Mouse (Mus musculus): ENCODE results near the gene Gatc. TPM values are rescaled to one million over a fixed set of nuclear protein-coding genes. Genes with fewer than 3 reads are reported as not detected.
"Not testable (repeated sequence)": the region's sequence is repeated elsewhere in the genome, so short reads cannot be mapped to it uniquely, and the experiment has no call there.

Gatc gene
- polyA plus RNA-seq, 1 experiment from 2014 or later = 12.1 TPM

DNA sequence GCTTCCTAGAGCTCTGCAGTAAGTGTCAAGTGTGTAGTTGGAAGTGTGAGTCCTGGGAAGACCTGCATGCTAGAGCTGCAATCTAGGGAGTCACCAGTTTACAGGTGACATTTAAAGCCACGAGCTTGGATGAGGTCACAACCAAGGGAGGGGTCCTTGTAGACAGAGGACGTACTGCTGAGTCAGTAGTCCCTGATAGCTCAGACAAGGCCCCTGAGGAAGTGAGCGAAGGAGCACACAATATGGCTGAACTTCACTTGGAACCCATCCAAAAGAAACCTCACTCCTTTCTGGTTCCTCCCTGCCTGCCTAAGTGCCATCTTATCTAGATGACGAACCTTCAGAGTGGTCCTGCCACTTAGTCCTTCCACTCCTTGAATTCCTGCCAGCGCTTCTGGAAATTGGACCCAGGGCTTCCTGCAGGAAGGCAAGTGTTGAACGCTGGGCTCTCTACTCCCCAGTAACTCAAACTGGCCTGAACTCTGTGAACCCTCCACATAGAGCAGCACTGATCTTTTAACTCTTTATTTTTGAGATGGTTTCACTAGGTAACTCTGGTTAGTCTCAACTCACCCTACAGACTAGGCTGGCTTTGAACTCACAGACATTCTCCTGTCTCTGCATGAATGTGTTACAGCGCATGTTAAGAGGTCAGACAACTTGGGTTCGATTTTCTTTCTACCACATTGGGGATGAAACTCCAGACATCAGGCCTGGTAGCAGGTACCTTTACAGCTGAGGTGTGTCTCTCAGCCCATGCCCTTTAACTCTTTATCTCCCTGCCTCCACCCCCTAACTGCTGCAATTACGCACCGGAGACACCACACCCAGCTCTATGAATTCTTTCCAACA is 27.9 kb downstream of the Gatc start:
- H3K4me1 ChIP-seq (ENCODE audit: insufficient read depth) = peaks cover 31% of the 10 kb centered on the region
- H3K27me3 ChIP-seq (ENCODE audit: insufficient read depth, low read length) = no peaks in the 10 kb centered on the region
- 50% methylated on average over 10 of the region's 10 CpGs for WGBS (ENCODE audit: insufficient replicate concordance)
- no peaks in the 10 kb centered on the region for H3K9me3 ChIP-seq (ENCODE audit: low read length)
- peak overlapping the region; percentile 66 for H3K27ac ChIP-seq (ENCODE audit: low read depth)
- H3K36me3 ChIP-seq (replicated peaks; ENCODE audit: insufficient read depth, low read length) = no peaks in the 10 kb centered on the region
- peak overlapping the region; percentile 56 for H3K4me2 ChIP-seq (ENCODE audit: low read depth, low read length)
- H3K4me3 ChIP-seq (ENCODE audit: low read depth, low read length) = 0 out of 2 replicates have a peak overlapping the region, but pooled peaks have one; percentile 7
- peak overlapping the region; percentile 21; the same call in 1 of the 2 replicates for H3K9ac ChIP-seq (replicated peaks)
- ATAC-seq (peak; percentile 82), DNase-seq (no peak)
- TF ChIP-seq EP300 (IDR thresholded peaks at IDR 0.05; ENCODE audit: low read depth) (no peak), CTCF (IDR thresholded peaks at IDR 0.05; ENCODE audit: low read depth) (no peak)

- Histone ChIP-seq H3K36me3 (replicated peaks; ENCODE audit: insufficient read depth, low read length) (no peaks in the 10 kb centered on the region), H3K9ac (replicated peaks) (0 out of 2 replicates have a peak overlapping the region, but pooled peaks have one; percentile 16), H3K4me1 (ENCODE audit: insufficient read depth) (peaks cover 24% of the 10 kb centered on the region), H3K4me3 (ENCODE audit: low read depth, low read length) (0 out of 2 replicates have a peak overlapping the region, but pooled peaks have one; percentile 7), H3K4me2 (ENCODE audit: low read depth, low read length) (peak overlapping the region; percentile 56), H3K27ac (ENCODE audit: low read depth) (peak overlapping the region; percentile 66), H3K27me3 (ENCODE audit: insufficient read depth, low read length) (no peaks in the 10 kb centered on the region), H3K9me3 (ENCODE audit: low read length) (no peaks in the 10 kb centered on the region)
- no peak for DNase-seq
- TF ChIP-seq EP300 (IDR thresholded peaks at IDR 0.05; ENCODE audit: low read depth) (no peak), CTCF (IDR thresholded peaks at IDR 0.05; ENCODE audit: low read depth) (no peak)
- 50% methylated on average over 4 of the region's 4 CpGs for WGBS (ENCODE audit: insufficient replicate concordance)
- peak; percentile 63 for ATAC-seq
These were observed 28.6 kb downstream of the Gatc start for GRCm38 (mm10) chr5:115312354-115312753.

DNA sequence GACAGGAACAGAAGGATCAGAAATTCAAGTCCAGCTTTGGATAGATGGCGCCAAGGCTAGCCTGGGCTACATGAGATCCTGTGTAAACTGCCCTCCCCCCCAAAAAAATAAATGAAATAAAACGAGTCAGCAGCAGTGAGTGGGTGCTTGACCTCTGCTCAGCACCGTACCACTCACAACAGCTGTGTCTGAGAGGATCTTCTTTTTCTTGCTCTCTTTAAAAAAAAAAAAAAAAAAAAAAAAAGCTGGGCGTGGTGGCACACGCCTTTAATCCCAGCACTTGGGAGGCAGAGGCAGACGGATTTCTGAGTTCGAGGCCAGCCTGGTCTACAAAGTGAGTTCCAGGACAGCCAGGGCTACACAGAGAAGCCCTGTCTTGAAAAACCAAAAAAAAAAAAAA is 38.8 kb downstream of the Gatc start:
- not testable (repeated sequence) for H3K27me3 ChIP-seq (ENCODE audit: insufficient read depth, low read length); DNase-seq; H3K4me3 ChIP-seq (ENCODE audit: low read depth, low read length); H3K27ac ChIP-seq (ENCODE audit: low read depth); ATAC-seq; H3K9me3 ChIP-seq (ENCODE audit: low read length); H3K9ac ChIP-seq (replicated peaks)
- Histone ChIP-seq H3K4me1 (ENCODE audit: insufficient read depth) (peaks cover 18% of the 10 kb centered on the region), H3K36me3 (replicated peaks; ENCODE audit: insufficient read depth, low read length) (peaks cover 12% of the 10 kb centered on the region), H3K4me2 (ENCODE audit: low read depth, low read length) (peak overlapping the region; percentile 99; the same call in 1 of the 2 replicates)
- WGBS (ENCODE audit: insufficient replicate concordance) = 74% methylated on average over 5 of the region's 7 CpGs

DNA sequence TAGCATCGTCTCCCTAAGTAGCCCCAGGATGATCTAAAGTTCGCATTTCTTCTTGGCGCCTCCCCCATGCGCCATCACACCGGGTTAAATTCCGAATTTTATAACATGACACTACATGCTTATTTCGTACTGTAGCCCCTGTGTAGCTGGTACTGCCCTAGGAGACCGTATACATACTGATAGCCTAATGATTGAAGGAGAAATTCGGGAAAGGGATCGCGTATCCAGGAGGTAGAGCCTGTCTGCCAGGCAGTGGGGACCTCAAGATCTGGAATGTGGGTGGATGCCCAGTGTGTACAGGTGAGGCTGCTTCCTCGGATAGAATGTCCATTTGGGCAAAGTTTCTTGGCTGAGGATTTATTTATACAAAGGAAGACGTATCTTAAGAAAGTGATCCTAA is 39.4 kb downstream of the Gatc start:
- Histone ChIP-seq H3K9ac (replicated peaks) (peak overlapping the region; percentile 69), H3K27me3 (ENCODE audit: insufficient read depth, low read length) (no peaks in the 10 kb centered on the region), H3K4me1 (ENCODE audit: insufficient read depth) (peaks cover 18% of the 10 kb centered on the region), H3K4me3 (ENCODE audit: low read depth, low read length) (peak overlapping the region; percentile 95), H3K36me3 (replicated peaks; ENCODE audit: insufficient read depth, low read length) (peaks cover 16% of the 10 kb centered on the region), H3K9me3 (ENCODE audit: low read length) (no peaks in the 10 kb centered on the region), H3K27ac (ENCODE audit: low read depth) (0 out of 2 replicates have a peak overlapping the region, but pooled peaks have one; percentile 40), H3K4me2 (ENCODE audit: low read depth, low read length) (peak overlapping the region; percentile 99)
- no peak for DNase-seq
- ATAC-seq = no peak
- TF ChIP-seq EP300 (IDR thresholded peaks at IDR 0.05; ENCODE audit: low read depth) = no peak
- TF ChIP-seq CTCF (IDR thresholded peaks at IDR 0.05; ENCODE audit: low read depth) = no peak
- WGBS (ENCODE audit: insufficient replicate concordance) = 32% methylated on average over 13 of the region's 13 CpGs

- H3K36me3 ChIP-seq (replicated peaks; ENCODE audit: insufficient read depth, low read length) = peaks cover 22% of the 10 kb centered on the region
- peak; percentile 99 for DNase-seq
- peak within 1 kb of the TSS; percentile 95 for H3K4me3 ChIP-seq (ENCODE audit: low read depth, low read length)
- peaks cover 18% of the 10 kb centered on the region for H3K4me1 ChIP-seq (ENCODE audit: insufficient read depth)
- H3K4me2 ChIP-seq (ENCODE audit: low read depth, low read length) = peak within 1 kb of the TSS; percentile 99
- TF ChIP-seq CTCF (IDR thresholded peaks at IDR 0.05; ENCODE audit: low read depth) (peak; percentile 30; the same call in 1 of the 2 replicates), EP300 (IDR thresholded peaks at IDR 0.05; ENCODE audit: low read depth) (peak; percentile 28; the same call in 1 of the 2 replicates)
- H3K27ac ChIP-seq (ENCODE audit: low read depth) = peak within 1 kb of the TSS; percentile 92
- H3K9ac ChIP-seq (replicated peaks) = peak within 1 kb of the TSS; percentile 91
- under 1% methylated on average over 65 of the region's 66 CpGs for WGBS (ENCODE audit: insufficient replicate concordance)
- H3K9me3 ChIP-seq (ENCODE audit: low read length) = no peaks in the 10 kb centered on the region
- no peaks in the 10 kb centered on the region for H3K27me3 ChIP-seq (ENCODE audit: insufficient read depth, low read length)
- peak; percentile 97 for ATAC-seq
These were observed 40.0 kb downstream of the Gatc start, which contains the start of gene Dynll1 for GRCm38 (mm10) chr5:115300792-115301614. Dynll1 (minus strand) TSS chr5:115300999.
